Mouse (Mus musculus): ENCODE measurements around the gene Hcfc1. TPM values are rescaled to one million over a fixed set of nuclear protein-coding genes. Genes with fewer than 3 reads are reported as not detected.
A peak's percentile ranks its signal among the peaks of the same experiment; 100 is the strongest.

The Hcfc1 gene
- polyA plus RNA-seq, 1 experiment from 2014 or later = 63.0 TPM

DNA sequence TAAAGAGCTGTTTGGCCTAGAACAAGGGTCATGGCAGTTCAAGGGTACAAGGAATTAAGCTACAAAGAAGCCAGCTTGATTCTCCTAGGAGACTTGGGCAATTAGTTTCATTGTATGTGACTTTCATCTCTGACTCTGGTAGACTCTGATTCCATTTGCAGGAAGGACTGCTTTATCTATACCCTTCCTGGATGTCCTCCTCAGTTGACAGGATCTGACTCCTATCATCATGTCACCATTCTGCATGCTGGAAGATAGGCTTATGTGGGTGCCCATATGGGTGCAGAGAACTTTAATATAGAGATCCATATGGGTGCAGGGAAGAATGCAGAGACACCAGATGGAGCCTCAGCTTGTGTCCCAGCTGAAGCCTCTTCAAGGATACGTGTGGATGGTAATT, 3.0 kb upstream of the Hcfc1 start:
- no peak overlapping the region for H3K27ac ChIP-seq
- H3K27me3 ChIP-seq = no peaks in the 10 kb centered on the region
- H3K9ac ChIP-seq (replicated peaks) = no peak overlapping the region
- ATAC-seq = no peak
- H3K9me3 ChIP-seq = no peaks in the 10 kb centered on the region
- H3K4me2 ChIP-seq (replicated peaks) = no peak overlapping the region
- H3K4me1 ChIP-seq (replicated peaks) = peaks cover 6% of the 10 kb centered on the region
- WGBS = 88% methylated on average over 1 of the region's 1 CpGs
- no peak overlapping the region for H3K4me3 ChIP-seq (replicated peaks)
- H3K36me3 ChIP-seq = no peaks in the 10 kb centered on the region

DNA sequence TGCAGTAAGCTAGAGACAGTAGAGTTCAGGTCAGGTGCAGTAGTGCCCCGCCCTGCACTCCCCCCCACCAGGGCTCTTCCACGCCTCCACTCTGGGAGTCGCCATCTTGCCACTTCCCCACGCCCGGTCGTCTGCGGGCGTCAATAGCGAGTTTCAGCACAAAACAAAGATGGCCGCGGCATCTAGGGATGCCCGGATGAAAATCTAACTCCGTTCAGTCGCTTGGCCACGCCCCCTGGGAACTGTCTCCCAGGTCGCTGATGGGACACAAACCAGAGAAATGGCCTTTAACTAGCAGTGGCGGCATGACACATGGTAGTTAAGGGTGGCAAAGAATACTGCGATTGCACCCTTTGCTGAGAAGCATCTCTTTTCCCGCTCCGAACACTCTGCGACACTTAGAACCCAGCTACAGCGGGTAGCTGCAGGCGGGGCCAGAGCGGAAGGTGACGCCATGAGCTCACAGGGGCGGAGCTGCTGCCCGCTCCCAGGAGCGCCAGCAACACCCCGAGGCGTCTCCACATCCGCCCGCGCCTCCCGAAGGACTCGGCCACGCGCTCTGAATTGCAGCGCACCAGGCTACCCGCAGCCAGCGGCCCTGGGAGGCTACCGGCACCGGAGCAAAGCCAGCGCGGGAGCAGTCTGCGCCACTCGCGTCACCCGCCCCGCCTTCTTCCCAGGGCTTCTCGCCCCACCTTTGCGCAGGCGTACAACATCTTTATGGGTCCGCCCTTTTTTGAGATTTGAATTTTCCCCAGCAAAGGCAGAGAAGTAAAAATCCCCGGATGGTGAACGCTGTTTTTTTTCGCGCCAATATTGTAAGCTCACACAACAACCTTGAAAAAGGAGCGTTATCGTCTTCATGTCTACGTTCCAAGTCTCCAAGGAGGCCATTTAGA, 1.3 kb upstream of the Hcfc1 start:
- WGBS = 20% methylated on average over 52 of the region's 60 CpGs
- Histone ChIP-seq H3K36me3 (no peaks in the 10 kb centered on the region), H3K9ac (replicated peaks) (peak overlapping the region; percentile 60), H3K9me3 (no peaks in the 10 kb centered on the region), H3K4me1 (replicated peaks) (peaks cover 24% of the 10 kb centered on the region), H3K27ac (peak overlapping the region; percentile 98), H3K4me2 (replicated peaks) (peak overlapping the region; percentile 49), H3K27me3 (no peaks in the 10 kb centered on the region), H3K4me3 (replicated peaks) (peak overlapping the region; percentile 78)
- peak; percentile 88 for ATAC-seq

DNA sequence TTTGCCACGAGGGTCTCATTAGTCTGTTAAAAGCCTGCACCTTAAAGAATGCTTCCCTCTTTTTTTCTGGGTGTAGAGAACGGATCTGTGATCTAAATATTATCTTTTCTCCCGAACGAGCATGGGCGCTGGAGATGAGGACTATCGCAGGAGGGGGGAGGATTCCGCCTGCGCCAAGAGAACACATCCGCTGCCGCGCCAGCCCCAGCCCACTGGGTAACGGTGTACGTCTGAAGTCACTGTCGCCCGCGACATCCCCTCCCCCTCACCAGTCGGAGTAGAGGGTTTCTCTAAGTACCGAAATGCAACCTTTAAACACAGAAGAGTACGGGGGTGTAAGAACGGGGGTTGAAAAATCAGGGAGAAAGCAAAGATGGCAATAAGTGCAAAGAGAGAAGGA, 850 bp downstream of the Hcfc1 start:
- Histone ChIP-seq H3K4me2 (replicated peaks) (peak overlapping the region; percentile 83), H3K36me3 (no peaks in the 10 kb centered on the region; the same call in none of the 2 replicates), H3K4me1 (replicated peaks) (peaks cover 39% of the 10 kb centered on the region), H3K27ac (peak overlapping the region; percentile 98), H3K27me3 (no peaks in the 10 kb centered on the region), H3K9me3 (no peaks in the 10 kb centered on the region), H3K9ac (replicated peaks) (peak overlapping the region; percentile 60), H3K4me3 (replicated peaks) (peak overlapping the region; percentile 78)
- 27% methylated on average over 20 of the region's 20 CpGs for WGBS
- ATAC-seq = no peak

DNA sequence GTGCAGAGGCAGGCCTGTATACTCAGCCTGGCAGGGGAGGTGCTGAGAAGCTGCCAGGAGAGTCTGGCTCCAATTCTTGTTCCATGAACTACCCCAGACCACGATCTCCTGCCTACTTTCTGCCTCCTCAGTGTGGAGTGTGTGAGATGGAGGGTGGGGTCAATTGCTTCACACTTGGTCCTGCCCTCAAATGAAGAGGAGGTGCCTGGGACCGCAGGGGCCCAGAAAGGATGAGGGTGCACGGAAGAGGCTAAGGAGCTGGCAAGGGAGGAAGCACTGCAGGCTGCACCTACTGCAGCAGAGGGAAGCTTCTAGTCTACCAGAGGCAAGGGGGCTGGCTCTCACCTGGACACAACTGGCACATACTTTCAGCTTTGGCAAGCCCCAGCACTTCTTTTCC, 1.8 kb downstream of the Hcfc1 start:
- Histone ChIP-seq H3K36me3 (peaks cover 2% of the 10 kb centered on the region), H3K4me3 (replicated peaks) (peak overlapping the region; percentile 78), H3K4me2 (replicated peaks) (peak overlapping the region; percentile 83), H3K27ac (no peak overlapping the region), H3K4me1 (replicated peaks) (peaks cover 39% of the 10 kb centered on the region), H3K9me3 (no peaks in the 10 kb centered on the region), H3K9ac (replicated peaks) (peak overlapping the region; percentile 60), H3K27me3 (no peaks in the 10 kb centered on the region)
- 57% methylated on average over 3 of the region's 3 CpGs for WGBS
- no peak for ATAC-seq

DNA sequence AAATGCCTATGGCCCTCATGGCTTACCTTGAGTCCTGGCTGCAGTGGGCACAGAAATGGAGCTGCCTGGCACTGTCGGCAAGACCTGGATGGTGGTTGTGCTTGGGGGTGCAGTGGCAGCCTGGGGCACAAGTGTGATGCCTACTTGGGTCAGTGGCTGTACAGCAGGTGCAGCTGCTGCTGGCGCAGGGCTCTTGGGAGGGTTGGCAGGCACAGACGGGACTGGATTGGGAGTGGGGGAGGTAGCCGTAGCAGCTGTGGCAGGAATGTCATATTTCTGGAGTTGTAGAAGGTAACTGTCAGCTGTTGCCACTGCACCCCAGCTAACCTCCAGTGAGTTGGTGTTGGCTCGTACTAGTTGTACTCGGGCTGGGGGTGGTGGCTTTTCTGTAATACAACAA, 11.2 kb downstream of the Hcfc1 start:
- Histone ChIP-seq H3K9ac (replicated peaks) (no peak overlapping the region), H3K27ac (no peak overlapping the region), H3K27me3 (no peaks in the 10 kb centered on the region), H3K36me3 (peaks cover 87% of the 10 kb centered on the region), H3K9me3 (no peaks in the 10 kb centered on the region), H3K4me1 (replicated peaks) (no peaks in the 10 kb centered on the region), H3K4me2 (replicated peaks) (no peak overlapping the region), H3K4me3 (replicated peaks) (no peak overlapping the region)
- no peak for ATAC-seq
- 92% methylated on average over 6 of the region's 6 CpGs for WGBS

DNA sequence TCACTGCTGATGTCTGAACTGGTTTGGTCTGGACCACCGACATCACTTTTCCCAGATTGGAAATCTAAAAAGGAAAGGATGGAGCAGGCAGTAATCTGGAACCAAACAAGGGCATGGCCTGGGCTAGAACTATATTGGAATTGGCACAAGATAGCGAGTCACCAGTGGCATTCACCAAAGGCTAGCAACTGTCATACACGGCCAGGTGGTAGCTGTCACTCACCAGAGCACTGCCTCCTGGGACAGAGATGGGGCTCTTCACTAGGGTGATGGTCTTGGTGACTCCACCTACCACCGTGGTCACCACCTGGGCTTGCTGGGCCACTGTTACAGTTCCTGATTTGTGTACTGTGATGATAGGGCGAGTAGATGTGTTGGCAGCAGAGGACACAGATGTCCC, 13.6 kb downstream of the Hcfc1 start:
- ATAC-seq = no peak
- no peak overlapping the region for H3K27ac ChIP-seq
- WGBS = 90% methylated on average over 5 of the region's 5 CpGs
- no peaks in the 10 kb centered on the region for H3K4me1 ChIP-seq (replicated peaks)
- no peaks in the 10 kb centered on the region for H3K27me3 ChIP-seq
- no peak overlapping the region for H3K9ac ChIP-seq (replicated peaks)
- no peak overlapping the region for H3K4me2 ChIP-seq (replicated peaks)
- peaks cover 92% of the 10 kb centered on the region for H3K36me3 ChIP-seq
- H3K4me3 ChIP-seq (replicated peaks) = no peak overlapping the region
- H3K9me3 ChIP-seq = no peaks in the 10 kb centered on the region

DNA sequence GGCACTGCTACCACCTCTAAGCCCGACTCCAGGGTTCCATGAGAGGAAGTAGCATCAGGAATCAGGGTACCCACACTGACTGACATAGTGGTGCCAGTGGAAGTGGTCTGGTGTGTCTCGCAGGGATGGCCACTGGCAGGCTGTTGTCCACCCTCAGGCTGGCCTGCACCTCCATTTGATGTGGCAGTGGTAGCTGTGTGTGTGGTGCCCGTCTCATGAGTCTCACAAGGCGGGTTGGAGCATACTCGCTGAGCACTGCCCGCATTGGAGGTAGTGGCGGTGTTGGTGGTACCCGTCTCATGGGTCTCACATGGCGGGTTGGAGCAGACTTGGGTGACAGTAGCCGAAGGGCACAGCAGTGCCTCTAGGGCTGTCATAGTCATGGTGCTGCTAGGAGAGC, 16.8 kb downstream of the Hcfc1 start:
- H3K9me3 ChIP-seq = no peaks in the 10 kb centered on the region
- no peak overlapping the region for H3K9ac ChIP-seq (replicated peaks)
- 97% methylated on average over 10 of the region's 10 CpGs for WGBS
- H3K4me2 ChIP-seq (replicated peaks) = no peak overlapping the region
- no peaks in the 10 kb centered on the region for H3K4me1 ChIP-seq (replicated peaks)
- H3K4me3 ChIP-seq (replicated peaks) = no peak overlapping the region
- no peaks in the 10 kb centered on the region for H3K27me3 ChIP-seq
- no peak overlapping the region for H3K27ac ChIP-seq
- peaks cover 95% of the 10 kb centered on the region for H3K36me3 ChIP-seq
- ATAC-seq = peak; percentile 32; the same call in 1 of the 2 replicates

DNA sequence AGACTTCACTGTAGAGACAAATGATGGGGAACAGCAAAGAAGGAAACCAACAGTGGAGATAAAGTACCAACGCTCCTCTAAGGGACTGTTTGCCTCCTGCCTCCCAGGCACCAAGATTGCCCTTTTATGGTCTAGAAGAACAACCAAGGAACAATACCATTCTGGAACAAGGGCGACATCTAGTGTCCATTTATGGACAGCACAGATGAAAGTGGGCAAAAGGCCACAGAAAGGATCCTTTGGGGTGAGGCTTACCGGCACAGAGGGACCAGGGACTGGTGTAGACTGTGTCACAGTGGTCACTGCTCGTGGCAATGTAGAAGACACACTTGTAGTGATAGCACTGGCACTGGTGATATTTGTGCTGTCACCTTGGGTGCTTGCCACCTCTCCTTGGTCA, 17.5 kb downstream of the Hcfc1 start:
- H3K36me3 ChIP-seq = peaks cover 97% of the 10 kb centered on the region
- H3K4me1 ChIP-seq (replicated peaks) = no peaks in the 10 kb centered on the region
- WGBS = 34% methylated on average over 4 of the region's 4 CpGs
- no peak overlapping the region for H3K4me2 ChIP-seq (replicated peaks)
- H3K27me3 ChIP-seq = no peaks in the 10 kb centered on the region
- peak; percentile 70 for ATAC-seq
- no peaks in the 10 kb centered on the region for H3K9me3 ChIP-seq
- no peak overlapping the region for H3K4me3 ChIP-seq (replicated peaks)
- H3K9ac ChIP-seq (replicated peaks) = no peak overlapping the region
- no peak overlapping the region for H3K27ac ChIP-seq

DNA sequence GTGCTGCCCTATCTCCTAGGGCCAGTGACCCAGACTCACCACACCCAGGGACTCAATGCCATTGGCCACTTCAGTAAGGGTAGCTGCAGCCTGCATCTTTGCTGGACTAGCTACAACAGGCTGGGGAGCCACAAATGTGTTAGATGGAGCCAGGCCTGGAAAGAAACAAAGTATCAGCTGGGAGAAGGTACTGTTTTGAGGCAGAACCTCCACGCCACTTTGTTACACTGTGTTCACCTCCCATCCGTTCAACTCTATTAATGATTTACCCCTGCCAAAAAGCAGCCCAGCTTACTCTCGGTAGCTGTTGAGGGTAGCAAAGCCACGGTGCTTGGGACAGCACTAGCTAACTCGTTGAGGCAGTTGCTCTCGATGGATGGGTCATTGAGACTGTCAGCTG, 19.3 kb downstream of the Hcfc1 start:
- H3K27ac ChIP-seq = no peak overlapping the region
- peaks cover 93% of the 10 kb centered on the region for H3K36me3 ChIP-seq
- no peak overlapping the region for H3K4me2 ChIP-seq (replicated peaks)
- ATAC-seq = no peak
- H3K9me3 ChIP-seq = no peaks in the 10 kb centered on the region
- H3K4me3 ChIP-seq (replicated peaks) = no peak overlapping the region
- WGBS = 84% methylated on average over 6 of the region's 6 CpGs
- no peaks in the 10 kb centered on the region for H3K27me3 ChIP-seq
- no peak overlapping the region for H3K9ac ChIP-seq (replicated peaks)
- H3K4me1 ChIP-seq (replicated peaks) = no peaks in the 10 kb centered on the region

DNA sequence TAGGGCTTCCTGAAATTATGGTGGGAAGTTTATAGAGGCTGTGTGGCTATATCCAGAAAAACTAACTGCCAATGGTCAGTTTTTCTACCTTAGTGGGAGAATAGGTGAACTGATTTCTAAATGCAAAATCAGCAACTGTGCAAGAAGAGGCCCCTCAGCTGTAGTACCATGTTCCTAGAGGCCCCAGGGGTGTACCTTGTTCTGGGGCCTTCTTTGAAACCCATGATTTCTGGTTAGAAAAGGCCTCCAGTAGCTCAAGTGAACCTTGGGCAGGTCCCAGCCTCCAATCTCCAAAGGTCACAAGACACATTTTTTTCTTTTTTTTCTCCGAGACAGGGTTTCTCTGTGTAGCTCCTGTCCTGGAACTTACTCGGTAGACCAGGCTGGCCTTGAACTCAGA, 23.9 kb downstream of the Hcfc1 start:
- no peaks in the 10 kb centered on the region for H3K9me3 ChIP-seq
- H3K9ac ChIP-seq (replicated peaks) = no peak overlapping the region
- WGBS = 84% methylated on average over 2 of the region's 2 CpGs
- H3K27ac ChIP-seq = no peak overlapping the region
- H3K4me3 ChIP-seq (replicated peaks) = no peak overlapping the region
- no peak overlapping the region for H3K4me2 ChIP-seq (replicated peaks)
- peaks cover 56% of the 10 kb centered on the region for H3K36me3 ChIP-seq
- no peaks in the 10 kb centered on the region for H3K4me1 ChIP-seq (replicated peaks)
- no peak for ATAC-seq
- H3K27me3 ChIP-seq = no peaks in the 10 kb centered on the region

DNA sequence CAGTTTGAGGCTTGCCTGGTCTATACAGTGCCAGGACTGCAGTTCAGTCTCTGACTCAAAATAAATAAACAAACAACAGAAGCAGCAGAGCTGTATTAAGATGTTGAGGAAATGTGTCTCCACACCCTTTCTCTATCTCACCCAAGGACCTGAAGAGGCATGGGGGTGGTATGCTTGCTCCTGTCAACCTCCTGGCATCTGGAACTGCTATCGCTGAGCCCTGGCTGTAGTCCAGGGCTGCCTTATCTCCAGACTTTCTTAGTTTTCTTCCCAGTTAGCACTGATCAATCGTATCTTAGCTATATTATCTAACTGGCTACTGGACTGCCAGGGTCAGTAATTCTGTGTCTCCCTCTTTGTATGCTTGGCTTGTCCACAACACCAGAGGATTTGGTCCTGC, 24.3 kb downstream of the Hcfc1 start:
- H3K4me3 ChIP-seq (replicated peaks) = no peak overlapping the region
- H3K9me3 ChIP-seq = no peaks in the 10 kb centered on the region
- peaks cover 52% of the 10 kb centered on the region for H3K36me3 ChIP-seq
- H3K4me1 ChIP-seq (replicated peaks) = no peaks in the 10 kb centered on the region
- H3K27me3 ChIP-seq = no peaks in the 10 kb centered on the region
- 93% methylated on average over 2 of the region's 2 CpGs for WGBS
- no peak overlapping the region for H3K9ac ChIP-seq (replicated peaks)
- H3K27ac ChIP-seq = no peak overlapping the region
- H3K4me2 ChIP-seq (replicated peaks) = no peak overlapping the region
- no peak for ATAC-seq

DNA sequence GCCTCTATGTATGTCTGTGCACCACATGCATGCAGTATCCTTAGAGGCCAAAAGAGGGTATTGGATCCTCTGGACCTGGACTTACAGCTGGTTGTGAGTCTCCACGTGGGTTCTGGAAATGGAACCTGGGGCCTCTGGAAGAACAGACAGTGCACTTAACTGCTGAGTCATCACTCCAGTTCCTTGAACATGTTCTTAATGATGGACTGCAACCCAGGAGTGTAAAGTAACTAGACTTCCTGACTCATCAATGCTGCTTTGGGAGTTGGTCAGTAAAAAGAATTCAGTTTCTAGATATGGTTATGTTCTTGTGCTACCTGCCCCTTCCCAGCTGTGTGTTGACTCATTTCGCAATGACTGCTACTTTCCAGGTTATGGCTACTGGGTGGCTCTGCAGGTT, 34.3 kb downstream of the Hcfc1 start:
- no peak overlapping the region for H3K9ac ChIP-seq (replicated peaks)
- no peaks in the 10 kb centered on the region for H3K9me3 ChIP-seq
- no peaks in the 10 kb centered on the region for H3K27me3 ChIP-seq
- no peak for ATAC-seq
- H3K36me3 ChIP-seq = no peaks in the 10 kb centered on the region
- no peak overlapping the region for H3K4me3 ChIP-seq (replicated peaks)
- no peaks in the 10 kb centered on the region for H3K4me1 ChIP-seq (replicated peaks)
- H3K4me2 ChIP-seq (replicated peaks) = no peak overlapping the region
- no peak overlapping the region for H3K27ac ChIP-seq
- WGBS = 85% methylated on average over 2 of the region's 2 CpGs
